Mouse (Mus musculus): ENCODE measurements around the gene Fgf10.

DNA sequence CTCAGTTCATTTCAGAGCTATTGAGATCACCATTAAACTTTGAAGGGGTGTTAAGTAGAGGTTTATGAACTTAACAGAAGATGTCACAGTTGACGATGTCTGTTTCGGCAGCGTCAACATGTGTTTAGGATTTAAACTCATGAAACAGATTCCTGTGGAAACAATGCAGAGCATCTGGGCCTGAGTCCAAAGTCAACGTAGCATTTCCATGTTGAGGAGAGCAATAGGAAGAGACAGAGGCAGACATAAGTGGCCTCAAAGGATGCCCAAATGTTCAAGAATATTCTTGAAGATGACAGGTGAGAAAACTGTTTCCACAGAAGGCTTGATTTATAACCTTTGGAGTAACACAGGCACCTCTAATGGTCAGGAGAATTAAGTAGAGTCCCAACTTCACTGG, 84.4 kb downstream of the Fgf10 start:
- no peak for TF ChIP-seq CTCF (IDR thresholded peaks at IDR 0.05; ENCODE audit: low read depth, low read length)
- no peak for TF ChIP-seq POLR2A (IDR thresholded peaks at IDR 0.05; ENCODE audit: extremely low read depth, insufficient read depth, low read length)

All from liver, adult 2 months (tissue).